In the genomic region with DNA sequence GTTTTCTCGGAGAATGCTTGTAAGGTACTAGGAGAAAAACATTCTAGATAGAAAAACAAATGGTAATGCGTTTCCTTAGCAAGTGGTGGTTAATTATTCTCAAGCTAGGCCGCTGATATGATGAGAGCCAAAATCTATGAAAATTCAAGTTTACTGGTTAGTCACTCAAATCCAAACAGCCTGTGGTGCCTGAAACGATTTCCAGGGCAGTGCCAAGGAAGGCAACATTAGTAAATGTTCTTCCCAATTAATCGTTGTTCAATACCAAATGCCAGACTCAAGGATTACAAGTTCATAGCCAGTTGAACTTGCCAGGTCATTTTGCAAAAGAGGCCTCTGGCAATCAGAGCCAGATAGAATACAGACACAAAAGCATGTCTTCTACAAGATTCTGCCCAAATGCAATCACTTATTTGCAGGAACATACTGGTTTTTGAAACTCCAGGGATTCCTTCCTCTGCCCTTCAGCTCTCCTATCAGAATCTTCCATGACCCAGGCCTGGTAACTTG, we compare ENCODE assay signal across 26 mouse cellular contexts.
"Had no signal": no experiment of that assay in that cellular context is flagged by ENCODE, and none has a peak within 500 bp of the region (broad histone marks: within the 10 kb centered on the region; RNA-seq: fewer than 3 reads in every experiment).

No protein-coding gene starts in this region.

- H3K27me3 ChIP-seq: heart, embryonic 13.5 days; heart, embryonic 15.5 days; hindbrain, embryonic 13.5 days; hindbrain, embryonic 15.5 days; kidney, embryonic 15.5 days; limb, embryonic 13.5 days; limb, embryonic 15.5 days; liver, embryonic 12.5 days had no signal

- H3K4me1 ChIP-seq: hindbrain, embryonic 13.5 days; hindbrain, embryonic 15.5 days; limb, embryonic 13.5 days; limb, embryonic 15.5 days; liver, embryonic 12.5 days had no signal

- H3K27ac ChIP-seq: gastrocnemius, adult 2 months; heart, adult 2 months; heart, embryonic 13.5 days; heart, embryonic 15.5 days; hindbrain, embryonic 13.5 days; hindbrain, embryonic 15.5 days; hindbrain, postnatal 0 days; kidney, embryonic 15.5 days; kidney, postnatal 0 days; limb, embryonic 13.5 days; limb, embryonic 15.5 days; liver, embryonic 12.5 days; liver, embryonic 14.5 days had no signal

- H3K36me3 ChIP-seq: heart, embryonic 13.5 days; heart, embryonic 15.5 days; hindbrain, embryonic 13.5 days; hindbrain, embryonic 15.5 days; kidney, embryonic 15.5 days; limb, embryonic 13.5 days; limb, embryonic 15.5 days; liver, embryonic 12.5 days had no signal

- DNase-seq: gastrocnemius, adult 2 months; gastrocnemius, postnatal 10 days; gastrocnemius, postnatal 25 days; heart, adult 11 months; heart, adult 2 months; heart, postnatal 14 days; heart, postnatal 36 days; kidney, adult 18-20 months; kidney, adult 9 months; kidney, postnatal 14 days; kidney, postnatal 36 days; layer of hippocampus, adult 9-11 months; layer of hippocampus, postnatal 36 days; left cerebral cortex, postnatal 4 days; lung, adult 18-20 months had no signal

- H3K4me3 ChIP-seq: gastrocnemius, adult 2 months; heart, adult 2 months; heart, embryonic 13.5 days; heart, embryonic 15.5 days; hindbrain, embryonic 13.5 days; hindbrain, embryonic 15.5 days; kidney, embryonic 15.5 days; limb, embryonic 13.5 days; limb, embryonic 15.5 days; liver, embryonic 12.5 days had no signal
